Mouse (Mus musculus) cerebellum, adult (tissue): ENCODE results near the gene Pofut2.
"Not testable (repeated sequence)": the region's sequence is repeated elsewhere in the genome, so short reads cannot be mapped to it uniquely, and the experiment has no call there.

Experiments
- ATAC-seq: cut with Nextera tagmentation; 2 replicates; pipeline ENCODE4 v1.9.2; 2017; ENCODE audit warnings: mild to moderate bottlenecking, moderate library complexity, mixed read lengths; ENCODE audit not compliant: insufficient number of reproducible peaks, low FRiP score, low TSS enrichment

The Pofut2 gene

DNA sequence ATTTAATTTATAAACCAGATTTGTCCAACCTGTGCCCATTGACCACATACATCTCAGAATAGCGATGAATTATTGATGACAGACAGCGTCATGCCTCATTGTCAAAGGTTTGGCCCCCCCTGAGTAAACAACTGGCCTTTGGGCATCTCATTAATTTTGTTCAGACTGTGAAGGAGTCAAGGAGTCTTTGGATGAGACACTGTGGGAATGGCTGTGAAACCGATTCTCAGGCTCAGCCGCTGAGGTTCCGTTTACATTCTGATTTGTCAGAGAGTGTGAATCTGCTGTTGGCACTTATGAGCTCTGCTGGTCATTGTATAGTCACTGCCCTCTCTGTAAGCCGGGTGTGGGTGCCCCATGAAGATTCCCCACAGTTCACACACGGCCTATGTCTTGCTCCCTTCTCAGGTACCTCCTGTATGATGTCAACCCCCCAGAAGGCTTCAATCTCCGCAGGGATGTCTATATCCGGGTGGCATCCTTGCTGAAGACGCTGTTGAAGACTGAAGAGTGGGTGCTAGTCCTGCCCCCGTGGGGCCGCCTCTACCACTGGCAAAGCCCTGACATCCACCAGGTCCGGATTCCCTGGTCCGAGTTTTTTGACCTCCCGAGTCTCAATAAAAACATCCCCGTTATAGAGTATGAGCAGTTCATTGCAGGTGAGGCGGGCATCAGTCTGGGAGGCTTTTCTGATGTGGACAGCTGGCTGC, 1.3 kb downstream of the Pofut2 start:
- no peak for ATAC-seq

DNA sequence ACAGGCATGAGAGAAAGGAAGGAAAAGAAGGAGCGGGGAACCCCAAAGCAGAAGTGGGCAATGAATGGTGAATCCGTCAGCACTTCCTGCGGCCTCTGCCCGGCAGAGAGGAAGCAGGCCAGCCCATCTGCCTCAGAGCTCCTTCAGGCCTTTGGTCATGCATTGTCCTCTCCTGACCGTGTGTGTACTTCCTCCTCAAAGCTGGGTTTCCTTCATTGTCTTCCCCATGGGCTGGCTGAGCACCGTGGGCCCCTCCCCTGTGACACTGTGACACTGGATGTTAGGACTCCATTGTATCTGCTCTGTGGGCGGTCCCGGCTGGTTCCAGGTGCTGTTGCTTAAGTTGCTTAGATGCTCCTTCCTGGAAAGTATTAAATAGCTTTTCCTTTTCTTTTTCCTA, 7.3 kb downstream of the Pofut2 start:
- ATAC-seq: no peak

DNA sequence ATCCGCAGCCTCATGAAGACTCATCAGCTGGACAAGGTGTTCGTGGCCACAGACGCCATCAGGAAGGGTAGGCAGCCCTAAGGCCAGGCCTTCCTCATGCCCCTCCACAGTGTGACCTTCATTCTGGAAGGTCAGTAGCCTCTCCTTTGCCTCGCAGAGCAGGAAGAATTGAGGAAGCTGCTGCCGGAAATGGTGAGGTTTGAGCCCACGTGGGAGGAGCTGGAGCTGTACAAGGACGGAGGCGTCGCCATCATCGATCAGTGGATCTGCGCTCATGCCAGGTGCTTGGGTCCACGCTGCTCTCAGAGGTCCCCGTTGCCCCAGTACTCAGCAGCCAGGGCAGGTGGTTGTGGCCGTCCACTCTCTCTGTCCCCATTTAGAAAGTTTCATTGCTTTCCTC, 8.0 kb downstream of the Pofut2 start:
- no peak for ATAC-seq

DNA sequence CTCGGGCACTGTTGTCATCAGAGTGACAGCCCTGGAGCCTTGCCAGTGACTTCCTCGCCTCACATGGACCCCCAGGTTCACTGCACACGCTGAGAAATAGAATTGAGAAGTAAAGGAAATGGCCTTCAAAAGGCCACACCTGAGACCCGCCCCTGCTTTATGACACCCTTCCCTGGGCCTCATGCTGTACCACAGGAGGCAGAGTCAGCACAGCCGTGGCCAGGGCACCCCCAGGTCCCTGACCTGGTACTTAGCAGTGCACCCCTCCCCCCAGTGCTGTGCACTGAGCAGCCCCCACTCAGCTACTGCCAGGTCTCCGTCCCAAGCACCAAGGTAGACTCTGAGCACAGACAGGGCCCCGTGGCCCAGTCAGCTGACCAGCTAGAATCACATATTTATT, 10.1 kb downstream of the Pofut2 start:
- no peak for ATAC-seq

DNA sequence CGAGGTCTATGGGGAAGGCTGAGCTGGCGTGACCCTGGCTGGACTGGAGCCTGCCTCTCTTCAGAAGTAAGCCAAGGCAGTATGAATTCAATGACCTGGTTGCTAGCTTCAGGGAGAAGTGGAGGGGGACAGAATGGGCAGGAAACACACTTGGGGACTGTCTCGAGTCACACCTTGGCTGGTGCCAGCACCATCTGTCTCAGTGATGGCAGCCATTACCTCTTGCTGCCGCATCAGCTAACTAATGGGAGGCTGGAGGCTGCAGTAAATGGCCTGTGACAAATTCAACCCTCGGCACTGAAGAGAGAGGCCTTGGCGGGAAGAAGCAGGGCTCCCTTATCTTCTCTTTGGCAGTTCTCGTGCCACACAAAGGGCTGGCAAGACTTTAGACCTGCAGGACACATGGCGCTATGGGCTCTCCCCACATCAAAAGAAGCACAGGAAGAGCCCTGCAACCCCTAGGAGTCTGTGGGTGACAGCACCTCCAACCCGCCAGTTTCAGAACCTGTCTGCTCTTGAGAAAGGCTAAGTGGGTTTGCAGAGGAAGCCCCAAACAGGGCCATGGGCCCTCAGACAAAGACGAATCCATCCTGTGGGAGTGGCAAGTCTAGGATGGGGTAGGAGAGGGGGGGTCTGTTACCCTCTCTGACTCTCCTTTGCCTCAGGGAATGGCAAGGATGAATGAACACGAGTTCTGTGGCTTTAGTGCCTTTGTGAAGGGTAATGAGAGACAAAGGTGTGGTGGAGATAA, 14.1 kb downstream of the Pofut2 start:
- peak; percentile 81 for ATAC-seq

DNA sequence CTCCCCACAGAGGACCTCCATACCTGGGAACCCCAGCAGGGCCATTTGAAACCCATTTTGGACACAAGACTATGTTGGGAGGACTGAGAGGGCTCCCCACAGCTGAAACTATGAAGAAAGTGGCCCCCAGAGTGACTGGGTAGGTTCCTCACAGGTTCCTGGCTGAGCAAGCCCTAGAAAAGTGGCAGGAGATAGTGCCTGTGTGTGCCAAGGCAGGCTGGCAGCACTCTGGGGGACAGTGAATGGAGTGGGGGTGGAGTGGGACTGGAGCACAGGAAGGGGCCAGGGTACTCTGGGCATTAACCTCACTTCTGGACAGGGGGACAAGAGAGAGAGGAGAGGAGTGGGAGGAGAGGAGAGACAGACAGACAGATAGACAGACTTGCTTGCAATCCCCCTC, 14.8 kb downstream of the Pofut2 start:
- ATAC-seq: no peak

DNA sequence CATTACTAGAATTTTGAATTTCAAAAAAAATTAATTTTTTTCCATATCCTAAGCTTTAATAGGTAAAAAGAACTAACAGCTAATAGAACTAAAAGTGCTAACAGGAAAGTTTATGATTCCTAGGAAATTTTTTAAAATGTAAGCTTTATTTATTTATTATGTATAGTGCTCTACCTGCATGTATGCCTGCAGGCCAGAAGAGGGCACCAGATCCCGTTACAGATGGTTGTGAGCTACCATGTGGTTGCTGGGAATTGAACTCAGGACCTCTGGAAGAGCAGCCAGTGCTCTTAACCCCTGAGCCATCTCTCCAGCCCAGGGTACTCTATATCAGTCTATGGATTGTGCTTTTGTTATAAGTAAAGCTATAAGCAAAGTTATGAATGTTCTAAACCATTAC, 23.1 kb downstream of the Pofut2 start:
- not testable (repeated sequence) for ATAC-seq

DNA sequence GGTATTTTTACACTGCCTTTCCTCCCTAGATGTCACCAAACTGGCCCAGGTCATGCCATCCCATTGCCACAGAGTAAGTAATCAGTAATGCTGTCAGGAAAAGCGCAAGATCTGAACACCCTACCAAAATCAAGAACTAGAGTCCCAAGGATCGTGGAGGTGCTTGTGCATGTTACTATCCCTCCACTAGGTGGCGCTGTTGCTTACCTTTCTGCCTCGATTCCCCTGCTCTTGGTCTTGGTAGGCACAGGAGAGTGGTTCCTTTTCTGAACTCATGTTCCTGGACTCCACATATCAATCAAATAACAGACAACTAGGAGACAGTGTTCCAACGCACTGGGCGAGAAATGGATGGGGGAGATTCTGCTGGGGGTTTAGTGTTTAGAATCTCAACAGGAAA, 23.8 kb downstream of the Pofut2 start:
- 0 out of 2 replicates have a peak, but pooled peaks have one; percentile 36 for ATAC-seq

DNA sequence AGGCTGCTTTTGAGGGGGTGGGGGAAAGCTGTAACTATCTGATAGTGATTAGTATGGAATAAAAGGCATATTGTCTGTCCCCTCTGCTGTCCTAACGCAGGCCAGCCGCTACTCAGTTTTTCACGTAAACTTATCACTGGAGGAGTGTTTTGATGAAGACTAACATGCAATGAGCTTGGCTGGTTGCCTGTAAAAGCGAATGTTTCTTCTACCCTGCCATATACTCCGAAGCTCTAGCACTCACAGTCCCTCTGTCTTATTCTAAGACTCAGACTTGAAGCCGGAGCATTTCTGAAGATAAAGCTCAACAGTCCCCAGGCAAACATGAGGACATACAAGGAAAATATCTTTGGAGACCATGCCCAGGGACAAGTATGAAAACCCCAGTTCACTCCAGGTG, 25.8 kb downstream of the Pofut2 start:
- no peak for ATAC-seq

DNA sequence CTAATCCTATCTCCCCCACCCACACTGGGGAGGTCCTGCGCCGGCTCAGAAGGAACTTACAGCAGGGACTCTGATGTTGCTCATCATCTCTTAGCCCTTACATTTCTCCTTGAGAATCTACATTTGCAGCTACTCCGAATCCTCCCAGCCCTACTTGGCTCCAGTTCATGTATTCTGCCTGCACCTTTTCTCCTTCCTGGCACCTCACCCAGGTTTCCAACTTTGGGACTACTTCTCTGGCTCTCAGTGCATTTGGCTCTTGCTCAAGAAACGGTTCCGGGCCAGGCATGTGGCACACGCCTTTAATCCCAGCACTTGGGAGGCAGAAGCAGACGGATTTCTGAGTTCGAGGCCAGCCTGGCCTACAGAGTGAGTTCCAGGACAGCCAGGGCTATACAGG, 28.6 kb downstream of the Pofut2 start:
- ATAC-seq: no peak

DNA sequence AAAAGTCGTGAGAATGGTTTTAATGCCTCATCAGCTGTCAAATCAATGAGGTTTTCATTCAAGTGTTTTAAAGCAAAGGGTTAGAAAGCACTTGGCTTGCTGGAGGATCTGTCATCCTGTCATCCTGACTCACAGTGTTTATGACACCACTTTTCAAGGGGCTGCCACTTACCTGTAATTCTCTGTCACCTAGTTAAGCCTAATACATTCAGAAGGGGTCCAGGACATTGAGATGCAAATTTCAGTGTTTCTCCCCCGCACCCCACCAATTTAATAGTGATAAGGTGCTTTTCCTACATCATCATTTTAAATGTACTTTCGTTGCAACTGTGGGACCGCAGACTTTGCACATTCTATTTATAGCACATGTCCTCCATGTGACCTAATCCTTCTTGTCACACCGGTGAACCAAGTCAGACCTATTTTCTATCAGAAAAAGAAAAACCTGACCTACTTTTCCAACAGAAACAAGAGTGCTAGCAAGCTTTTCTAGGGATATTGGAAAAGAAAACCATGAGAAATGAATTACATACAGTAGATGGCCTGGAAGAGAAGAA, 29.7 kb downstream of the Pofut2 start:
- ATAC-seq: no peak

DNA sequence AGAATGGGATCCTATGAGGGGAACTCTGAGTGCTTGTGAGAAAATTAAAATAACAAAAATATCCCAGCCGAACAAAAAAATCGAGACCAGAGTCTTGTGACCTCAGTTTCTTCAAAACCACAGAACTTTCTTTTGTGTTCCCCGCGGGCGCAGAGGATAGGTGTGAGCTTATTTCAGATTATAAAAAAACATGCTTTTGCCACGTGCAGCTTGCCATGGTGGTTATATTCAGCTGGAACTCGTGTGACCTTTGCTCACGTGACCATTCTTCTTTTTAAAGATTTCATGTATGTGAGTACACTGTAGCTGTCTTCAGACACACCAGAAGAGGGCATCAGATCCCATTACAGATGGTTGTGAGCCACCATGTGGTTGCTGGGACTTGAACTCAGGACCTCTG, 30.5 kb downstream of the Pofut2 start:
- no peak for ATAC-seq

DNA sequence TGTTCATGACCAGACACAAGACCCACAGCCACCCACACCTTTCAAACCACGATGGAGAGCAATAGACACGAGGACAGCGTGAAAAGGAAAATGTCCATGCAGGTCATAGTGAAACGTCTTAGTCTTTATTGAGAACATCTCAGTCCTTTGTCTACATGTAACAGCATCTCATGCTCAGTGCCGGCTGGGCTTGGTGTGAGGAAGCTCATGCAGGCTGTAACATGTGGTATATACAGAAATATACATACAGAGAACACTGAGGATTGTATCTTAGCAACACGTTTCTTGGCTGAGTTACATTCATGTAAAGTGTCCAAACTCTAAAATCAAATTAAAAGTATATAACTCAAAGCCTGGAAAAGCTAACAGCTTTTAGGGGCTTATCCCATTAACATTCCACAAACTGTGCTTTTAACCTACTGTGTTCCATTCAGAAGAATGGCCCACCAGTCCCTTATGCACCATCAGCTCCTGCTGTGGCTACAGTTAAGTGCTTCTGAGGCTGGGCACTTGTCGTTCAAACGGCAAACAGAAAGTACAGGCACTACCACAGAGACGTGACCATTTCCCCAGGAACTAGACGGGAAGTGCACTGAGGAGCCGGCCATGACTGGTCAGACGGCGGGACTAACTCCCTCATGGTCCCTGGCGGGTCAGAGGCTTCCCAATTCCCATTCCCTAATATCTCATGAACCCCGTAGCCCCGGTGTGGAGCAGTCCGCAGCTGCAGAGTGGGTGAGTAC, 31.8 kb downstream of the Pofut2 start:
- no peak for ATAC-seq

DNA sequence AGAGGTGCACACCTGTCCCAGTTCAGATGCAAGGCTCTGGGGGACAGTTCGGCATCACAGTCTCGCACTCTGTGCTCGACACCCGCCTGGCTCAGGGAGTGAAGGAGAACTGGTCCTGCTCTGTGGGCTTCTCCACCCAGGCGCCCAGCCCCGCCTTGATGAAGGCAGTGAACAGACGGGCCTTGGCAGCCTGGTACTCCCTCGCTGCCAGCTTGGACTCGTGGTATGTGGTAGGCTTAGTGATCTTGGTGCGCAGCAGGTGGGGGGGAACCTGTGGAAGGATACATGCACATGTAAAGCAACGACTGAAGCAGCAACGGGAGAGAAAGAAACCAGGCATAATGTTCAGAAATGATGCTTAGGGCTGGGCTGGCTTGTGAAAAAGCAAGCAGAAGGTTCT, 35.7 kb downstream of the Pofut2 start:
- peak; percentile 77 for ATAC-seq

DNA sequence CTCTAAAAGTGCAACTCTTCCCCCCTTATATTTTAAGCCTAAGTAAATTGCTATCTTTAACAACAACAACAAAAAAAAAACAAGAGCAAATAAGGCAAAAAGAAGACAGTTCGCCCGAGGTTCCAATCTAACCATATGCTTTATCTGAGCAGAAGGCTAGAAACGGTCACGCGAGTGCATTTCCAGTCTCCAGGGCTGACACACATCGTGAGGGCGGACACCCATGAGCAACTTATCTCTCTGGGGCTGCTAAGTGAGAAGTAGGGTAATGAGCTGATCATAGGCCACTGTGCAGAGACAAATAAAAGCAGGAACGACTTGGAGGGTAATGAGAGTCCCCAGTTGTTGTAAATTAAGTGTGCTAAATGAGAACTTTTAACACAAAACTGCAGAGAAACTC, 39.6 kb downstream of the Pofut2 start:
- no peak for ATAC-seq

DNA sequence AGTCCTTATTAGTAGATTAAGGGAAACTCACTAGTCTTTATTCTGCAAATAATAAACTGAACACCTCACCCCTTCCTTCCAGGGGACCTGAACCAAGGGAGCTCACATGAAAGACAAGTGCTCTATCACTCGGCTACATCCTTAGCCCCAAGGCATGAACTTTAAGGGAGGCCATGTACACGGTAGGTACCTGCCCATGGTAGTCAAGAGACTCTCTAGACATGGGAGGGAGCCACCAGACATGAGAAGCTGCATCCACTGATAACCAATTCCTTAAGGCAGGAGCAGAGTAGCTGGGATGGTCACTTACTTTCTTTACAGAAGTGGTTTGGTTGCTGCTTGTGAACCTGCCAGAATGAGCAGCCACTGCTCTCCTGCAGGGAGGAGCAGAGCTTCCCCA, 40.2 kb downstream of the Pofut2 start:
- no peak for ATAC-seq

DNA sequence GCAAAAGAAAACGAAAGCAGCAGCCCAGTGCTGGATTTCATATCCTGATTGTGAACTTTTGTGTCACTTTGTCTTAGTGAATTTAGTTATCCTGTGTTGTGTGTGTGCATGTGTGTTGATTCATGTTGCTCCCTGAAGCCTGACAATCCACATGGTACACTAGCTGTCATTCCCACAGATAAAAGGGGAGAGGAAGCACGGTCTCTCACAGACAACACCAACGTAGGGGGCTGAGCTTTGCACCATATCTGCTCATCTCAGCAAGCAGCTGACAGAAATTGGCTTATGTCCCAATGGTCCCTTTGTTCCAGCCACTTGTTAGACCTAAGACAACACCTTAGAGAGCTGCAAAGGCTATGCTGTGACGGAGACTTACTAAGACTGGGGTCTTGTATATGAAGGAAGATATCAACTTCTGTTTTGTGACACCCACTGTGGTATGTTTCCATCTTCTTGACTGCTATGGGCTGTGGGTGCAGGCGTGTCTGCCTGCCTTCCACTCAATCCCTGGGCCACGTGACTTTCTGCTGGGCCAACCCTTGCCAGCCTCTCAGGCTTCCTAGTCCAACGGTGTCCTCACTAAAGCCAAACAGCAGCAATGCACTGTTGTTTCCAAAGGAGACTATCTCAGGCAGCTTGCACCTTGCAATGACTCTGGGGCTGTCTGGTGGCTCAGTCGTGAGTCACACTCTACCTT, 41.4 kb downstream of the Pofut2 start:
- no peak for ATAC-seq

DNA sequence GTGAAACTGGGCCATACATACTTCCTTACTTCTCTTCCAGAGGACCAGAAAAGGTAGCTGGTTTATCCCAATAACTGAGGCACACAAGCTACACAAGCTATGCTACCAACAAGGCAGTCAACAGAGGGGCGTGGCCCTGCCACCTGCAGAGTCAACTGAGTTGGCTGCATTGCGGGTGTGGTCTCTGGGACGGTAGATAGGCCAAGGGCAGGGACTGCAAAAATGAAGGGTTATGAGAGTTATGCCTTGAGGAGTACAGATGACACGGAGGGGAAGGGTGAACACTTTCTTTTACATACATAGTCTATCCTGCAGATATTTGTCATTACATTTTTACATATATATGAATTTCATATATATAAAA, 41.9 kb downstream of the Pofut2 start:
- ATAC-seq: no peak

DNA sequence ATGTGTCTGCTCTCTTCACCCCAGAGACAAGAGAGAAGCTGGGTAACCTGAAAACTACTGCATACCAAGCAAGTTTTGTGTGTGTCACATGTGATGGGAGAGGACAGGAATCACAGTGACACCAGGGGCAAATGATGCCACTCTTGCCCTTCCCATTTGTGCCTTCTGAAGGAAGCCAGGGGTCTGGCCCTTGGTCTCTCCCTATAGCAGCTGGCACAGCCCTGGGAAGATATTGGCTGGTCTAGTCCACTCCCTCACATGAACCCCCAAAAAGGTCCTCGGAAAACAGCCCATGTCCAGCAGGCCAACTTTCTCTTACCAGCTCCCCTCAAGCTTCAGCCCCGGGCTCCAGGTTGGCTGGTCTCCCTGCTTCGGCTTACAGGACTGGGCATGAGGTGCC, 45.3 kb downstream of the Pofut2 start:
- ATAC-seq: no peak

DNA sequence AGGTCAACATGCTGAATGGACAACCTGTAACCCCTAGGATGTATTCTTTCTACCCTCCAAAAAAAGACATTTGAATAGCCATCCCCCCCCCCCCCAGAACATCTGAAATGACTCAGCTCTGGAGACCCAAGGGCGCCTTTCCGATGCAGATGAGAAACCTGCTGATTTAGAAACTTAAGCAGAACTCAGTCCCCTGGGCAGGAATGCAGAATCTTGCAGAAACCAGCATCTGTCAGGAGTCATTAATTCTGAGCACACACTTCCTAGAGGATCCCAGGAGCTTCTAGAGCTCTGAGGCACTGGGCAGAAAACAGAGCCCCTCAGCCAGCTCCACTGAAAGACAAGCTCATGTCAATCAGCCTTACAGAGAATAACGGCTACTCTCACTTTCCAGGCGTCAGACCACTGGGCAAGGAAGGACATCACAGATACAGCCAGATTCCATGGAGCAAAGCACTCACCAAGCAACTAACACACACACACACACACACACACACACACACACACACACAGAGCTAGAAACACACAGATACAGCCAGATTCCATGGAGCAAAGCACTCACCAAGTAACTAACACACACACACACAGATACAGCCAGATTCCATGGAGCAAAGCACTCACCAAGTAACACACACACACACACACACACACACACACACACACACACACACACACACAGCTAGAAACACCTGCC, 46.0 kb downstream of the Pofut2 start:
- no peak for ATAC-seq
